Mouse (Mus musculus) hindbrain, embryonic 14.5 days (tissue): ENCODE results near the gene Duox2. TPM values are rescaled to one million over a fixed set of nuclear protein-coding genes. Genes with fewer than 3 reads are reported as not detected.

Experiments used
- ATAC-seq: fragments of 200-750 bp; cut with Nextera tagmentation; 2 replicates; pipeline ENCODE4 v1.8.0; 2017; ENCODE audit warnings: moderate number of reproducible peaks, mild to moderate bottlenecking, moderate TSS enrichment, moderate library complexity; ENCODE audit not compliant: low FRiP score
- DNase-seq: peaks from one replicate; pipeline ENCODE4 v3.0.0-alpha.2; 2015; ENCODE audit warnings: low spot score
- H3K27ac ChIP-seq: fragments of 300-500 bp; sonication (generic); 2 replicates; pipeline ENCODE4 v1.5.1; 2014; ENCODE audit warnings: mild to moderate bottlenecking, moderate library complexity
- H3K27me3 ChIP-seq: fragments of 300-500 bp; sonication (generic); 2 replicates; pipeline ENCODE4 v1.6.1; 2014; ENCODE audit warnings: mild to moderate bottlenecking, low read length, mixed read lengths; ENCODE audit not compliant: control insufficient read depth, insufficient read depth
- H3K36me3 ChIP-seq: fragments of 300-500 bp; sonication (generic); replicated peaks from 2 replicates; pipeline ENCODE4 v1.6.1; 2014; ENCODE audit not compliant: control insufficient read depth, insufficient read depth
- H3K4me1 ChIP-seq: fragments of 300-500 bp; sonication (generic); replicated peaks from 2 replicates; pipeline ENCODE4 v1.6.1; 2014; ENCODE audit warnings: antibody characterized with exemption, low read length, mixed read lengths; ENCODE audit not compliant: control insufficient read depth, insufficient read depth
- H3K4me2 ChIP-seq: fragments of 300-500 bp; sonication (generic); replicated peaks from 2 replicates; pipeline ENCODE4 v1.6.1; 2014; ENCODE audit warnings: mild to moderate bottlenecking, moderate library complexity
- H3K4me3 ChIP-seq: fragments of 300-500 bp; sonication (generic); replicated peaks from 2 replicates; pipeline ENCODE4 v1.5.1; 2014; ENCODE audit warnings: mild to moderate bottlenecking, low read length
- H3K9ac ChIP-seq: fragments of 300-500 bp; sonication (generic); 2 replicates; pipeline ENCODE4 v1.6.1; 2014
- H3K9me3 ChIP-seq: fragments of 300-500 bp; sonication (generic); 2 replicates; pipeline ENCODE4 v1.6.1; 2016; ENCODE audit warnings: low read length; ENCODE audit not compliant: control insufficient read depth
- WGBS: fragments of 180-500 bp; shearing (Covaris S2); extraction: QIAGEN DNeasy Blood & Tissue Kit; methylation state at CpG from one replicate; pipeline ENCODE4 v1.1.7; 2014; 5-methylcytosine and 5-hydroxymethylcytosine counted together
- polyA plus RNA-seq: library from polyadenylated mRNA; unstranded; fragments of >200 nt; fragmentation: Nextera tagmentation; extraction: Ambion mirVana; gene quantifications from 2 replicates; pipeline ENCODE4 v1.2.1, GENCODE M21; 2014

Gene Duox2
- polyA plus RNA-seq, 1 experiment from 2014 or later: not detected

GRCm38 (mm10) chr2:122298596-122299490 lies 594 bp upstream of the Duox2 start, which contains the start of gene Duoxa2:
Gene Duoxa2, plus strand, starts transcription at chr2:122298900.
- no peak within 1 kb of the TSS for H3K9ac ChIP-seq
- no peak within 1 kb of the TSS for H3K27ac ChIP-seq
- 1% methylated on average over 43 of the region's 43 CpGs for WGBS
- peak within 1 kb of the TSS; percentile 46 for H3K4me2 ChIP-seq
- H3K27me3 ChIP-seq: peaks cover 94% of the 10 kb centered on the region
- no peaks in the 10 kb centered on the region for H3K9me3 ChIP-seq
- ATAC-seq (no peak), DNase-seq (no peak)
- peaks cover 33% of the 10 kb centered on the region for H3K4me1 ChIP-seq
- no peaks in the 10 kb centered on the region for H3K36me3 ChIP-seq
- H3K4me3 ChIP-seq: peak within 1 kb of the TSS; percentile 22

GRCm38 (mm10) chr2:122297271-122298095 lies 766 bp downstream of the Duox2 start:
- H3K27ac ChIP-seq: no peak overlapping the region
- no peak overlapping the region for H3K9ac ChIP-seq
- DNase-seq: no peak
- peaks cover 33% of the 10 kb centered on the region for H3K4me1 ChIP-seq
- H3K4me2 ChIP-seq: peak overlapping the region; percentile 46
- peaks cover 89% of the 10 kb centered on the region for H3K27me3 ChIP-seq
- H3K9me3 ChIP-seq: no peaks in the 10 kb centered on the region
- H3K36me3 ChIP-seq: no peaks in the 10 kb centered on the region
- no peak for ATAC-seq
- peak overlapping the region; percentile 18 for H3K4me3 ChIP-seq
- WGBS: under 1% methylated on average over 35 of the region's 35 CpGs

GRCm38 (mm10) chr2:122294916-122295315 lies 3.3 kb downstream of the Duox2 start:
- WGBS: 3% methylated on average over 7 of the region's 7 CpGs
- no peak overlapping the region for H3K4me3 ChIP-seq
- ATAC-seq (no peak), DNase-seq (no peak)
- no peak overlapping the region for H3K27ac ChIP-seq
- H3K27me3 ChIP-seq: peaks cover 64% of the 10 kb centered on the region
- no peaks in the 10 kb centered on the region for H3K9me3 ChIP-seq
- no peaks in the 10 kb centered on the region for H3K36me3 ChIP-seq
- H3K4me1 ChIP-seq: peaks cover 20% of the 10 kb centered on the region
- no peak overlapping the region for H3K9ac ChIP-seq
- no peak overlapping the region for H3K4me2 ChIP-seq

- H3K36me3 ChIP-seq: no peaks in the 10 kb centered on the region
- no peak overlapping the region for H3K4me2 ChIP-seq
- no peak overlapping the region for H3K4me3 ChIP-seq
- H3K27me3 ChIP-seq: no peaks in the 10 kb centered on the region
- no peak overlapping the region for H3K9ac ChIP-seq
- ATAC-seq (no peak), DNase-seq (no peak)
- H3K4me1 ChIP-seq: no peaks in the 10 kb centered on the region
- H3K27ac ChIP-seq: no peak overlapping the region
- 53% methylated on average over 7 of the region's 7 CpGs for WGBS
- H3K9me3 ChIP-seq: no peaks in the 10 kb centered on the region
Measured at GRCm38 (mm10) chr2:122286137-122286536, 12.1 kb downstream of the Duox2 start.

- ATAC-seq: no peak
- 88% methylated on average over 9 of the region's 9 CpGs for WGBS
Measured at GRCm38 (mm10) chr2:122284091-122284490, 14.2 kb downstream of the Duox2 start.

GRCm38 (mm10) chr2:122278769-122279168 lies 19.5 kb downstream of the Duox2 start:
- Histone ChIP-seq H3K27me3 (no peaks in the 10 kb centered on the region), H3K4me1 (no peaks in the 10 kb centered on the region), H3K27ac (no peak overlapping the region), H3K9ac (no peak overlapping the region), H3K4me2 (no peak overlapping the region), H3K4me3 (no peak overlapping the region), H3K9me3 (no peaks in the 10 kb centered on the region), H3K36me3 (no peaks in the 10 kb centered on the region)
- no peak for ATAC-seq
- DNase-seq: no peak
- 97% methylated on average over 3 of the region's 3 CpGs for WGBS

More at GRCm38 (mm10) chr2:122284091-122284490, 14.2 kb downstream of the Duox2 start:
- no peaks in the 10 kb centered on the region for H3K4me1 ChIP-seq
- H3K9me3 ChIP-seq: no peaks in the 10 kb centered on the region
- no peak overlapping the region for H3K27ac ChIP-seq
- H3K36me3 ChIP-seq: no peaks in the 10 kb centered on the region
- no peak for DNase-seq
- no peak overlapping the region for H3K4me3 ChIP-seq
- no peak overlapping the region for H3K4me2 ChIP-seq
- H3K9ac ChIP-seq: no peak overlapping the region
- no peaks in the 10 kb centered on the region for H3K27me3 ChIP-seq

GRCm38 (mm10) chr2:122266407-122267193 lies 31.6 kb downstream of the Duox2 start:
- Histone ChIP-seq H3K4me3 (no peak overlapping the region), H3K4me1 (peaks cover 8% of the 10 kb centered on the region; the same call in 1 of the 2 replicates), H3K27me3 (no peaks in the 10 kb centered on the region), H3K9me3 (no peaks in the 10 kb centered on the region), H3K36me3 (no peaks in the 10 kb centered on the region), H3K4me2 (no peak overlapping the region), H3K9ac (no peak overlapping the region), H3K27ac (no peak overlapping the region)
- ATAC-seq: no peak
- WGBS: 95% methylated on average over 7 of the region's 7 CpGs
- no peak for DNase-seq

GRCm38 (mm10) chr2:122264690-122265089 lies 33.6 kb downstream of the Duox2 start:
- Histone ChIP-seq H3K27me3 (no peaks in the 10 kb centered on the region), H3K9ac (no peak overlapping the region), H3K36me3 (no peaks in the 10 kb centered on the region), H3K4me1 (peaks cover 8% of the 10 kb centered on the region; the same call in 1 of the 2 replicates), H3K27ac (no peak overlapping the region), H3K4me3 (no peak overlapping the region), H3K9me3 (no peaks in the 10 kb centered on the region), H3K4me2 (no peak overlapping the region)
- ATAC-seq (peak; percentile 72), DNase-seq (peak; percentile 68)
- WGBS: 62% methylated on average over 3 of the region's 3 CpGs
